Mouse (Mus musculus) lung, embryonic 15.5 days (tissue): ENCODE measurements at regions not wholly inside any gene's neighbourhood (a gene's known extent, or its start where the extent isn't known, plus 50 kb on each side); places are given as distances from the start of the nearest gene placed in this dataset.

ENCODE experiments used
- ATAC-seq: fragments of 200-750 bp; cut with Nextera tagmentation; 2 replicates; pipeline ENCODE4 v1.8.0; 2017; ENCODE audit warnings: moderate number of reproducible peaks, borderline replicate concordance; ENCODE audit not compliant: low FRiP score, low TSS enrichment; ENCODE audit errors: extremely low read depth
- H3K27ac ChIP-seq: fragments of 300-500 bp; sonication (generic); 2 replicates; pipeline ENCODE4 v1.5.1; 2015; ENCODE audit warnings: moderate library complexity, mild to moderate bottlenecking, inconsistent platforms
- H3K27me3 ChIP-seq: fragments of 300-500 bp; sonication (generic); 2 replicates; pipeline ENCODE4 v1.6.1; 2015; ENCODE audit warnings: inconsistent platforms
- H3K36me3 ChIP-seq: fragments of 300-500 bp; sonication (generic); 2 replicates; pipeline ENCODE4 v1.6.1; 2015; ENCODE audit warnings: inconsistent platforms
- H3K4me1 ChIP-seq: fragments of 300-500 bp; sonication (generic); 2 replicates; pipeline ENCODE4 v1.6.1; 2015; ENCODE audit warnings: inconsistent platforms
- H3K4me2 ChIP-seq: fragments of 300-500 bp; sonication (generic); 2 replicates; pipeline ENCODE4 v1.6.1; 2015; ENCODE audit warnings: inconsistent platforms, mild to moderate bottlenecking, moderate library complexity
- H3K4me3 ChIP-seq: fragments of 300-500 bp; sonication (generic); 2 replicates; pipeline ENCODE4 v1.5.1; 2015; ENCODE audit warnings: mild to moderate bottlenecking, inconsistent platforms
- H3K9ac ChIP-seq: fragments of 300-500 bp; sonication (generic); 2 replicates; pipeline ENCODE4 v1.6.1; 2015; ENCODE audit warnings: inconsistent platforms
- H3K9me3 ChIP-seq: fragments of 300-500 bp; sonication (generic); 2 replicates; pipeline ENCODE4 v1.6.1; 2016; ENCODE audit warnings: inconsistent platforms
- WGBS: fragments of 180-500 bp; shearing (Covaris S2); methylation state at CpG from one replicate; pipeline ENCODE4 v1.1.7; 2015; 5-methylcytosine and 5-hydroxymethylcytosine counted together

GRCm38 (mm10) chr12:15651293-15651692, 165.4 kb downstream of the Trib2 start:
- ATAC-seq = no peak
- no peak overlapping the region for H3K9ac ChIP-seq
- H3K27ac ChIP-seq = no peak overlapping the region
- H3K4me3 ChIP-seq = no peak overlapping the region
- 78% methylated on average over 2 of the region's 2 CpGs for WGBS
- no peaks in the 10 kb centered on the region for H3K27me3 ChIP-seq
- no peak overlapping the region for H3K4me2 ChIP-seq
- no peaks in the 10 kb centered on the region for H3K9me3 ChIP-seq
- peaks cover 10% of the 10 kb centered on the region; the same call in 1 of the 2 replicates for H3K4me1 ChIP-seq
- H3K36me3 ChIP-seq = no peaks in the 10 kb centered on the region

- Histone ChIP-seq H3K4me2 (no peak overlapping the region), H3K27me3 (no peaks in the 10 kb centered on the region), H3K27ac (no peak overlapping the region), H3K4me1 (peaks cover 10% of the 10 kb centered on the region; the same call in 1 of the 2 replicates), H3K36me3 (no peaks in the 10 kb centered on the region), H3K9me3 (no peaks in the 10 kb centered on the region), H3K4me3 (no peak overlapping the region), H3K9ac (no peak overlapping the region)
- no peak for ATAC-seq
- 55% methylated on average over 4 of the region's 4 CpGs for WGBS
Measured at GRCm38 (mm10) chr12:15649906-15650305, 166.8 kb downstream of the Trib2 start.

- Histone ChIP-seq H3K36me3 (no peaks in the 10 kb centered on the region), H3K9me3 (no peaks in the 10 kb centered on the region), H3K4me3 (no peak overlapping the region), H3K27me3 (no peaks in the 10 kb centered on the region), H3K4me1 (peaks cover 7% of the 10 kb centered on the region; the same call in 1 of the 2 replicates), H3K27ac (no peak overlapping the region), H3K4me2 (no peak overlapping the region), H3K9ac (no peak overlapping the region)
- WGBS = 68% methylated on average over 1 of the region's 1 CpGs
- ATAC-seq = no peak
Measured at GRCm38 (mm10) chr12:15649226-15649625, 167.5 kb downstream of the Trib2 start.

- Histone ChIP-seq H3K9me3 (no peaks in the 10 kb centered on the region), H3K36me3 (no peaks in the 10 kb centered on the region), H3K4me3 (no peak overlapping the region), H3K4me1 (no peaks in the 10 kb centered on the region), H3K4me2 (no peak overlapping the region), H3K27me3 (no peaks in the 10 kb centered on the region), H3K9ac (no peak overlapping the region), H3K27ac (no peak overlapping the region)
- ATAC-seq = no peak
- 58% methylated on average over 9 of the region's 9 CpGs for WGBS
Measured at GRCm38 (mm10) chr12:15644074-15644672, 172.5 kb downstream of the Trib2 start.

GRCm38 (mm10) chr12:15643669-15644068, 173.1 kb downstream of the Trib2 start:
- 36% methylated on average over 3 of the region's 3 CpGs for WGBS

GRCm38 (mm10) chr12:15640320-15640719, 176.4 kb downstream of the Trib2 start:
- Histone ChIP-seq H3K4me3 (no peak overlapping the region), H3K27me3 (no peaks in the 10 kb centered on the region), H3K4me2 (no peak overlapping the region), H3K9me3 (no peaks in the 10 kb centered on the region), H3K4me1 (no peaks in the 10 kb centered on the region), H3K27ac (no peak overlapping the region), H3K36me3 (no peaks in the 10 kb centered on the region), H3K9ac (no peak overlapping the region)
- WGBS = 27% methylated on average over 5 of the region's 5 CpGs
- ATAC-seq = no peak

More at GRCm38 (mm10) chr12:15643669-15644068, 173.1 kb downstream of the Trib2 start:
- Histone ChIP-seq H3K9ac (no peak overlapping the region), H3K36me3 (no peaks in the 10 kb centered on the region), H3K4me1 (no peaks in the 10 kb centered on the region), H3K4me2 (no peak overlapping the region), H3K27me3 (no peaks in the 10 kb centered on the region), H3K9me3 (no peaks in the 10 kb centered on the region), H3K4me3 (no peak overlapping the region), H3K27ac (no peak overlapping the region)
- ATAC-seq = no peak

- Histone ChIP-seq H3K4me1 (no peaks in the 10 kb centered on the region), H3K36me3 (no peaks in the 10 kb centered on the region), H3K4me3 (no peak overlapping the region), H3K4me2 (no peak overlapping the region), H3K27ac (no peak overlapping the region), H3K27me3 (no peaks in the 10 kb centered on the region), H3K9ac (no peak overlapping the region), H3K9me3 (no peaks in the 10 kb centered on the region)
- ATAC-seq = no peak
- 66% methylated on average over 3 of the region's 3 CpGs for WGBS
Measured at GRCm38 (mm10) chr12:15629971-15630370, 186.8 kb downstream of the Trib2 start.

- Histone ChIP-seq H3K27ac (no peak overlapping the region), H3K4me1 (peaks cover 3% of the 10 kb centered on the region; the same call in 1 of the 2 replicates), H3K27me3 (no peaks in the 10 kb centered on the region), H3K4me2 (no peak overlapping the region), H3K4me3 (no peak overlapping the region), H3K9ac (no peak overlapping the region), H3K9me3 (no peaks in the 10 kb centered on the region), H3K36me3 (no peaks in the 10 kb centered on the region)
- ATAC-seq = no peak
- whole genome bisulfite sequencing = 82% methylated on average over 2 of the region's 2 CpGs
Measured at GRCm38 (mm10) chr12:15619521-15619920, 197.2 kb downstream of the Trib2 start.

GRCm38 (mm10) chr12:15617312-15617711, 199.4 kb downstream of the Trib2 start:
- Histone ChIP-seq H3K4me1 (peaks cover 3% of the 10 kb centered on the region; the same call in 1 of the 2 replicates), H3K9ac (no peak overlapping the region), H3K36me3 (no peaks in the 10 kb centered on the region), H3K4me2 (no peak overlapping the region), H3K4me3 (no peak overlapping the region), H3K27me3 (no peaks in the 10 kb centered on the region), H3K27ac (no peak overlapping the region), H3K9me3 (no peaks in the 10 kb centered on the region)
- no peak; the same call in 1 of the 2 replicates for ATAC-seq
- 23% methylated on average over 1 of the region's 1 CpGs for WGBS

GRCm38 (mm10) chr12:15611847-15612580, 204.7 kb downstream of the Trib2 start:
- Histone ChIP-seq H3K4me3 (no peak overlapping the region), H3K4me1 (no peaks in the 10 kb centered on the region), H3K9me3 (no peaks in the 10 kb centered on the region), H3K27ac (no peak overlapping the region), H3K36me3 (no peaks in the 10 kb centered on the region), H3K27me3 (no peaks in the 10 kb centered on the region), H3K4me2 (no peak overlapping the region), H3K9ac (no peak overlapping the region)
- no peak for ATAC-seq
- WGBS = 42% methylated on average over 5 of the region's 5 CpGs

GRCm38 (mm10) chr12:15607091-15607490, 209.6 kb downstream of the Trib2 start:
- Histone ChIP-seq H3K4me1 (0 out of 2 replicates have a peak, but pooled peaks cover 5% of the 10 kb centered on the region), H3K4me3 (no peak overlapping the region), H3K4me2 (no peak overlapping the region), H3K27me3 (no peaks in the 10 kb centered on the region), H3K36me3 (no peaks in the 10 kb centered on the region), H3K9ac (no peak overlapping the region), H3K9me3 (no peaks in the 10 kb centered on the region), H3K27ac (no peak overlapping the region)
- no peak for ATAC-seq
- 80% methylated on average over 1 of the region's 1 CpGs for WGBS

GRCm38 (mm10) chr12:15606095-15606494, 210.6 kb downstream of the Trib2 start:
- ATAC-seq = no peak

More at GRCm38 (mm10) chr12:15606095-15606494, 210.6 kb downstream of the Trib2 start:
- 52% methylated on average over 4 of the region's 4 CpGs for WGBS
- no peaks in the 10 kb centered on the region for H3K9me3 ChIP-seq
- H3K27ac ChIP-seq = no peak overlapping the region
- H3K4me3 ChIP-seq = no peak overlapping the region
- no peak overlapping the region for H3K4me2 ChIP-seq
- H3K9ac ChIP-seq = no peak overlapping the region
- H3K27me3 ChIP-seq = no peaks in the 10 kb centered on the region
- H3K36me3 ChIP-seq = no peaks in the 10 kb centered on the region
- 0 out of 2 replicates have a peak, but pooled peaks cover 5% of the 10 kb centered on the region for H3K4me1 ChIP-seq
